Mouse (Mus musculus) thymus, adult 2 months (tissue): Measurements from ENCODE around the gene Tcf19. TPM values are rescaled to one million over a fixed set of nuclear protein-coding genes. Genes with fewer than 3 reads are reported as not detected.

Experiments used
- DNase-seq: peaks from one replicate; pipeline ENCODE4 v3.0.0; 2021
- H3K27ac ChIP-seq: fragments of 200-500 bp; 2 replicates; pipeline ENCODE4 v1.5.1; 2012; ENCODE audit warnings: low read length, control low read depth; ENCODE audit not compliant: control insufficient read depth, insufficient read depth
- H3K27me3 ChIP-seq: fragments of 200-500 bp; 2 replicates; pipeline ENCODE4 v1.6.1; 2012; ENCODE audit warnings: mild to moderate bottlenecking, low read length, moderate library complexity, mixed read lengths; ENCODE audit not compliant: control insufficient read depth, insufficient read depth
- H3K36me3 ChIP-seq: fragments of 200-500 bp; 2 replicates; pipeline ENCODE4 v1.6.1; 2012; ENCODE audit warnings: mild to moderate bottlenecking, low read length, moderate library complexity; ENCODE audit not compliant: control insufficient read depth, insufficient read depth
- H3K4me1 ChIP-seq: fragments of 200-500 bp; replicated peaks from 2 replicates; pipeline ENCODE4 v1.6.1; 2012; ENCODE audit warnings: low read length; ENCODE audit not compliant: control insufficient read depth, insufficient read depth
- H3K4me3 ChIP-seq: fragments of 200-500 bp; 2 replicates; pipeline ENCODE4 v1.5.1; 2012; ENCODE audit warnings: mild to moderate bottlenecking, low read length, control low read depth, moderate library complexity; ENCODE audit not compliant: control insufficient read depth, insufficient read depth
- CTCF ChIP-seq: fragments of 200-500 bp; IDR thresholded peaks from 2 replicates; pipeline ENCODE4 v1.5.1; 2012; ENCODE audit warnings: mild to moderate bottlenecking, control low read depth, low read length, moderate library complexity, borderline replicate concordance; ENCODE audit not compliant: control insufficient read depth, poor library complexity, insufficient read depth; ENCODE audit errors: extremely low read depth
- POLR2A ChIP-seq: fragments of 200-500 bp; IDR thresholded peaks from 2 replicates; pipeline ENCODE4 v1.6.1; 2012; ENCODE audit warnings: mild to moderate bottlenecking, low read length, control low read depth, moderate library complexity; ENCODE audit not compliant: control insufficient read depth, poor library complexity, insufficient read depth; ENCODE audit errors: extremely low read depth
- WGBS: fragments of 180-500 bp; shearing (Covaris S2); methylation state at CpG from one replicate; pipeline ENCODE4 v1.1.7; 2018; 5-methylcytosine and 5-hydroxymethylcytosine counted together
- polyA plus RNA-seq: library from polyadenylated mRNA; depleted of rRNA; stranded (reverse); fragments of >200 nt; gene quantifications from 2 replicates; pipeline ENCODE4 v1.2.3, GENCODE M21; 2012

The Tcf19 gene
- polyA plus RNA-seq, 1 experiment = 64.4 TPM

- TF ChIP-seq CTCF (no peak), POLR2A (no peak)
- Histone ChIP-seq H3K36me3 (no peaks in the 10 kb centered on the region; the same call in 1 of the 2 replicates), H3K4me1 (peaks cover 3% of the 10 kb centered on the region; the same call in 1 of the 2 replicates), H3K4me3 (no peak overlapping the region), H3K27ac (no peak overlapping the region), H3K27me3 (no peaks in the 10 kb centered on the region)
- WGBS = 16% methylated on average over 13 of the region's 13 CpGs
- no peak for DNase-seq
Observed at GRCm38 (mm10) chr17:35507556-35508260, 8.9 kb downstream of the Tcf19 start.

GRCm38 (mm10) chr17:35506881-35507280 is 9.7 kb downstream of the Tcf19 start:
- H3K36me3 ChIP-seq = no peaks in the 10 kb centered on the region
- TF ChIP-seq CTCF (no peak), POLR2A (no peak)
- no peak for DNase-seq
- peaks cover 3% of the 10 kb centered on the region; the same call in 1 of the 2 replicates for H3K4me1 ChIP-seq
- 47% methylated on average over 10 of the region's 10 CpGs for WGBS
- peaks cover 4% of the 10 kb centered on the region; the same call in 1 of the 2 replicates for H3K27me3 ChIP-seq
- H3K4me3 ChIP-seq = no peak overlapping the region
- no peak overlapping the region for H3K27ac ChIP-seq

DNA sequence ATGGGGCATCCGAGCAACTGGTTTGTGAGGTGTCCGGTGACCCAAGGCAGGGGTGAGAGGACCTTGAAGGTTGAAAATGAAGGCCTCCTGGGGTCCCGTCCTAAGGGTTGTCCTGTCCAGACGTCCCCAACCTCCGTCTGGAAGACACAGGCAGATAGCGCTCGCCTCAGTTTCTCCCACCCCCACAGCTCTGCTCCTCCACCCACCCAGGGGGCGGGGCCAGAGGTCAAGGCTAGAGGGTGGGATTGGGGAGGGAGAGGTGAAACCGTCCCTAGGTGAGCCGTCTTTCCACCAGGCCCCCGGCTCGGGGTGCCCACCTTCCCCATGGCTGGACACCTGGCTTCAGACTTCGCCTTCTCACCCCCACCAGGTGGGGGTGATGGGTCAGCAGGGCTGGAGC is 10.8 kb downstream of the Tcf19 start, which contains the start of gene Pou5f1:
Gene Pou5f1 (plus strand): TSS at position 243 of the 400 bp plus-strand sequence.
- WGBS = 64% methylated on average over 13 of the region's 13 CpGs
- Histone ChIP-seq H3K36me3 (no peaks in the 10 kb centered on the region), H3K4me3 (no peak within 1 kb of the TSS), H3K4me1 (peaks cover 3% of the 10 kb centered on the region; the same call in 1 of the 2 replicates), H3K27me3 (peaks cover 4% of the 10 kb centered on the region; the same call in 1 of the 2 replicates), H3K27ac (no peak within 1 kb of the TSS)
- TF ChIP-seq CTCF = no peak
- no peak for TF ChIP-seq POLR2A
- no peak for DNase-seq

DNA sequence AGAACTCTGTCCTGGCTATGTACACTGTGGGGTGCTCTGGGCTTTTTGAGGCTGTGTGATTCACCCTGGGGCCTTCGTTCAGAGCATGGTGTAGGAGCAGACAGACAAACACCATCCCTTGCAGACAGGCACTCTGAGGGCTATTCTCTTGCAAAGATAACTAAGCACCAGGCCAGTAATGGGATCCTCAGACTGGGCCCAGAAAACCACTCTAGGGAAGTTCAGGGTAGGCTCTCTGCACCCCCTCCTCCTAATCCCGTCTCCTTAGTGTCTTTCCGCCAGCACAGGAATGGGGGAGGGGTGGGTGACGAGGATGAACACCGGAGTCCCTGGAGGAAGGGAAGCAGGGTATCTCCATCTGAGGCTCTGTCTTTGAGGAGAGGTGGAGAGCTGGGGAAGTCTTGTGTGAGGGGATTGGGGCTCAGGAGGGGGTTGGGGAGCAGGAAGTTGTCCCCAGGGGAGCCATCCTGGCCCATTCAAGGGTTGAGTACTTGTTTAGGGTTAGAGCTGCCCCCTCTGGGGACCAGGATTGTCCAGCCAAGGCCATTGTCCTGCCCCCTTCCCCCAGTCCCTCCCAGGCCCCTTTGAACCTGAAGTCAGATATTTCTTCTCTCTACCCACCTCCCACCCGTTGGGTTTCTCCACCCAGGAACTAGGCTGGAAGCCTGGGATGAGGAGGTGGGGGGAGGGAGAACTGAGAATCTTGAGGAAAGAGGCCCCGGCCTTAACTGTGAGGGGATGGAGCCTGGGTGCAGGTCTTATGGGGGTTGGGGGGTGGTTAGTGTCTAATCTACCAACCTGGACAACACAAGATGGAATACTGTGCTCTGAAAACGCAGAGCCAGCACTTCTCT is 11.8 kb downstream of the Tcf19 start:
- H3K4me1 ChIP-seq = peaks cover 3% of the 10 kb centered on the region; the same call in 1 of the 2 replicates
- peaks cover 4% of the 10 kb centered on the region; the same call in 1 of the 2 replicates for H3K27me3 ChIP-seq
- H3K27ac ChIP-seq = no peak overlapping the region
- no peaks in the 10 kb centered on the region for H3K36me3 ChIP-seq
- no peak for DNase-seq
- WGBS = 50% methylated on average over 8 of the region's 8 CpGs
- no peak for TF ChIP-seq POLR2A
- no peak for TF ChIP-seq CTCF
- no peak overlapping the region for H3K4me3 ChIP-seq

GRCm38 (mm10) chr17:35503849-35504248 is 12.8 kb downstream of the Tcf19 start:
- Histone ChIP-seq H3K4me1 (0 out of 2 replicates have a peak, but pooled peaks cover 3% of the 10 kb centered on the region), H3K36me3 (no peaks in the 10 kb centered on the region), H3K27me3 (peaks cover 4% of the 10 kb centered on the region), H3K27ac (no peak overlapping the region), H3K4me3 (no peak overlapping the region)
- TF ChIP-seq POLR2A = no peak
- TF ChIP-seq CTCF = no peak
- DNase-seq = no peak
- 49% methylated on average over 5 of the region's 5 CpGs for whole genome bisulfite sequencing

DNA sequence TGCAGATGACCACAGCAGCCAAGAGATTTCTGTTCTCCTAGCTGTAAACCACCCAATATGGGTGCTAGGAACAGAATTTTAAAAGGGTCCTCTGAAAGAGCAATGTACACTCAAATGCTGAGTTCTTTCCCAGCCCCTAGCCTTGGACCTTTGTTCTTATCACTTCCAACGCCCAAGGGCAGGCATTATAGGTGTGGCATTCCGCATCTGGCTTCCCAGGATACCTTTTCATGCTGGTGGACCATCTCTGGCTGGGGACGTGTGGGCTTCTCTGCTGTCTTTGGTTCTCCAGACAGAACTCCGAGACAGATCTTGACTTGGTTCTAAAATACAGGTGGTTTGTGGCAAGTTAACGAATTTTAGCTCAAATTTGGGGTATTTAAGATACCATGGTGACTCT is 13.9 kb downstream of the Tcf19 start:
- Histone ChIP-seq H3K4me1 (0 out of 2 replicates have a peak, but pooled peaks cover 3% of the 10 kb centered on the region), H3K27ac (no peak overlapping the region), H3K4me3 (no peak overlapping the region), H3K36me3 (no peaks in the 10 kb centered on the region), H3K27me3 (peaks cover 4% of the 10 kb centered on the region)
- TF ChIP-seq POLR2A (no peak), CTCF (no peak)
- 74% methylated on average over 5 of the region's 5 CpGs for WGBS
- no peak for DNase-seq
